Mouse (Mus musculus) lung, embryonic 15.5 days (tissue): ENCODE data around the gene Pxn. TPM values are rescaled to one million over a fixed set of nuclear protein-coding genes. Genes with fewer than 3 reads are reported as not detected.

ENCODE experiments used
- ATAC-seq: fragments of 200-750 bp; cut with Nextera tagmentation; 2 replicates; pipeline ENCODE4 v1.8.0; 2017; ENCODE audit warnings: moderate number of reproducible peaks, borderline replicate concordance; ENCODE audit not compliant: low FRiP score, low TSS enrichment; ENCODE audit errors: extremely low read depth
- H3K27ac ChIP-seq: fragments of 300-500 bp; sonication (generic); 2 replicates; pipeline ENCODE4 v1.5.1; 2015; ENCODE audit warnings: moderate library complexity, mild to moderate bottlenecking, inconsistent platforms
- H3K27me3 ChIP-seq: fragments of 300-500 bp; sonication (generic); 2 replicates; pipeline ENCODE4 v1.6.1; 2015; ENCODE audit warnings: inconsistent platforms
- H3K36me3 ChIP-seq: fragments of 300-500 bp; sonication (generic); 2 replicates; pipeline ENCODE4 v1.6.1; 2015; ENCODE audit warnings: inconsistent platforms
- H3K4me1 ChIP-seq: fragments of 300-500 bp; sonication (generic); 2 replicates; pipeline ENCODE4 v1.6.1; 2015; ENCODE audit warnings: inconsistent platforms
- H3K4me2 ChIP-seq: fragments of 300-500 bp; sonication (generic); 2 replicates; pipeline ENCODE4 v1.6.1; 2015; ENCODE audit warnings: inconsistent platforms, mild to moderate bottlenecking, moderate library complexity
- H3K4me3 ChIP-seq: fragments of 300-500 bp; sonication (generic); 2 replicates; pipeline ENCODE4 v1.5.1; 2015; ENCODE audit warnings: mild to moderate bottlenecking, inconsistent platforms
- H3K9ac ChIP-seq: fragments of 300-500 bp; sonication (generic); 2 replicates; pipeline ENCODE4 v1.6.1; 2015; ENCODE audit warnings: inconsistent platforms
- H3K9me3 ChIP-seq: fragments of 300-500 bp; sonication (generic); 2 replicates; pipeline ENCODE4 v1.6.1; 2016; ENCODE audit warnings: inconsistent platforms
- WGBS: fragments of 180-500 bp; shearing (Covaris S2); methylation state at CpG from one replicate; pipeline ENCODE4 v1.1.7; 2015; 5-methylcytosine and 5-hydroxymethylcytosine counted together
- polyA plus RNA-seq: library from polyadenylated mRNA; unstranded; fragments of >200 nt; fragmentation: Nextera tagmentation; extraction: Ambion mirVana; gene quantifications from 2 replicates; pipeline ENCODE4 v1.2.1, GENCODE M21; 2015

Pxn gene
- polyA plus RNA-seq, 1 experiment from 2014 or later = 58.6 TPM

DNA sequence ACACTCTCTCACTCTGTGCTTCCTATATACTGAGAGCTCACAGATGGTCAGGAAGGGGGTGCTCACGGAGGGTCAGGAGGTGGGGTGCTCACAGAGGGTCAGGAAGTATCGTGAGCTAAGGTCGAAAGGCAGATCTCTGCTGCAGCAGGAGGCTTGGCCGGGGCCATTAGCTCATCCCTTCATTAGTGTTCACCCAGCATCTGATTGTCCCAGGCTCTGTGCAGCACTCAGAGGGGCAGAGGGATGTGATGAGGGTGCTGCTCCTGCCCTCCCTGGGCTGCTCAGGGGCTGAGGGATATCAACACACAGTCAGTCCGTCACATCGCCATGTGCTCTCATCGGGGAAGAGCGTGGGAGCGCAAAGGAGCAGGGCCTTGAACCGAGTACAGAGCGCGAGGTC is 18.0 kb downstream of the Pxn start:
- Histone ChIP-seq H3K4me2 (peak overlapping the region; percentile 36), H3K4me1 (peaks cover 86% of the 10 kb centered on the region), H3K27ac (peak overlapping the region; percentile 78), H3K9ac (no peak overlapping the region), H3K9me3 (no peaks in the 10 kb centered on the region), H3K4me3 (no peak overlapping the region), H3K36me3 (no peaks in the 10 kb centered on the region), H3K27me3 (no peaks in the 10 kb centered on the region)
- no peak for ATAC-seq
- 34% methylated on average over 12 of the region's 12 CpGs for WGBS

DNA sequence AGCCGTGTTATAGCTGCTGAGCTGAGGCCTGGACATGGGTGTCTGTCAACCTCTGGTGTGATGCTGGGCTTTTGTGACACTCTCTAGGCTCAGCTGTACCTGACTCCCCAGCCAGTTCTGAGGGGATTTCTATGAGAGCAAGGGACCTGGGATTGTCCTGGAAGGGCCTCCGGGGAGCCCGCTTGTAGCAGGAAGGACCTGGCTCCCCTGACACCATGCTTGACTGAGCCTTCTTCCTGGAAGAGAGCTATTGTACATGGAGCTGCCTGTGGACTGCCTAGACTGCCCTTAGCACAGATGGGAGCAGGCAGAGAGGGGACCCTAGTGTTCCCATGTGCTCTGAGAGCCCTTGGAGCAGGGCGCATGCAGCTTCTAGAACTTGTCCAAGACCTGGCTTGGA is 18.9 kb downstream of the Pxn start:
- H3K36me3 ChIP-seq = no peaks in the 10 kb centered on the region
- no peaks in the 10 kb centered on the region for H3K27me3 ChIP-seq
- H3K27ac ChIP-seq = no peak overlapping the region
- no peak overlapping the region for H3K4me3 ChIP-seq
- no peaks in the 10 kb centered on the region for H3K9me3 ChIP-seq
- no peak overlapping the region for H3K4me2 ChIP-seq
- H3K9ac ChIP-seq = 0 out of 2 replicates have a peak overlapping the region, but pooled peaks have one; percentile 3
- peaks cover 89% of the 10 kb centered on the region for H3K4me1 ChIP-seq
- WGBS = 88% methylated on average over 4 of the region's 4 CpGs
- ATAC-seq = no peak

DNA sequence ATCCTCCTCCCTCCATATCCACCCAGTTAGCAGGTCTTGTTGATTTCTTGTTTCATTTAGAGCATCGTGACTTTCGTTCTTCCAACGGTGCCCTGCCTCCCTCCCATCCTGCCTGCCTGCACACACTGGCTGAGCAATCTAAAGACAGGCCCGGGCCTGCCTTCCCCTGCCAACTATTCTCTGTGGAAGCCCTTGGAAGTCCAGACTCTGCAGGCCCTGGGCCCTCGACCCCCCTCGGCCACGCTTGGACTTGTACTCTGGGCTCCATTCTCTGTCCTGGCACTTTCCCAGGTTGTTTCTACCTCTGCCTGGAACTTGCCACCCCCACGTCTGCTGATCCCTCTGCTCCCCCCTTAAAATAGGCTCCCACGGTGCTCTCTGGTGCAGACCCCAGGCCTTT is 19.5 kb downstream of the Pxn start:
- Histone ChIP-seq H3K27me3 (no peaks in the 10 kb centered on the region), H3K9ac (0 out of 2 replicates have a peak overlapping the region, but pooled peaks have one; percentile 3), H3K9me3 (no peaks in the 10 kb centered on the region), H3K36me3 (no peaks in the 10 kb centered on the region), H3K4me3 (no peak overlapping the region), H3K4me1 (peaks cover 89% of the 10 kb centered on the region), H3K27ac (peak overlapping the region; percentile 11; the same call in 1 of the 2 replicates), H3K4me2 (no peak overlapping the region)
- 79% methylated on average over 9 of the region's 9 CpGs for WGBS
- ATAC-seq = no peak

DNA sequence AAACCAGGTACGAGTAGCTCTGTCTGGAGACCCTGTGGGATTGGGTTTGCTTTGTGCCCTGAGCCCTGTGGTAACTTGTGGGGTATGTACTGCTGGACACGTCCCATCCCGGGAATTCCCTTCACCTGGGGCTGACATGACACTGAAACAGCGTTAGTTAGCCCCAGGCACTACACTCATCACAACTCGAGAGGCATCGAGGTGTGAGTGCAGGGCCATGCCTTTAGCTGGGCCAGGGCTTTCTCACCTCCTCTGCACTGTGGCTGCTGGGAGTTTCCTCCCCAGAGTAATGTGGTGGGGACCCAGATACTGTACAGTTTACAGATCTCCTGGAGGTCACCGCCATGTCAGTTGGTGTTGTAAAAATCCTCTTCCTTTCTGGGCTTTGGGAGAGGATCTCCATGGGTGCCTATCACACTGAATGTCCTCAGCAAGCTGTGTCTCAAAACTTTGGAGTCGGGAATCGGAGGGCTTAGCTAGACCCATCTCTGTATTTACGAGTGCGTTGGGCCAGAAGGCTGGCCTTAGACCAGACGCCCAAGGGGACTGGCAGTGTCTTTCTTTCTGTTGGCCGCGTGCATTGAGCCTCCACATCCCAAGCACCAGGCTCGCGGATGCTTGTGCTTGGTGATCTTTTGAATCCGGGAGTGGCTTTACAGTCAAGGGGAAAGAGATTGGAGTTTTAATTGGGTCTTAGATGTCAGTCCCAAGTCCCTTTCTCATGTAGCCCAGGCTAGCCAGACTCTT is 20.2 kb downstream of the Pxn start:
- Histone ChIP-seq H3K4me3 (no peak overlapping the region), H3K9me3 (no peaks in the 10 kb centered on the region), H3K9ac (no peak overlapping the region), H3K36me3 (no peaks in the 10 kb centered on the region), H3K4me2 (no peak overlapping the region), H3K27me3 (no peaks in the 10 kb centered on the region), H3K4me1 (peaks cover 90% of the 10 kb centered on the region), H3K27ac (no peak overlapping the region)
- ATAC-seq = no peak
- 85% methylated on average over 17 of the region's 17 CpGs for WGBS

DNA sequence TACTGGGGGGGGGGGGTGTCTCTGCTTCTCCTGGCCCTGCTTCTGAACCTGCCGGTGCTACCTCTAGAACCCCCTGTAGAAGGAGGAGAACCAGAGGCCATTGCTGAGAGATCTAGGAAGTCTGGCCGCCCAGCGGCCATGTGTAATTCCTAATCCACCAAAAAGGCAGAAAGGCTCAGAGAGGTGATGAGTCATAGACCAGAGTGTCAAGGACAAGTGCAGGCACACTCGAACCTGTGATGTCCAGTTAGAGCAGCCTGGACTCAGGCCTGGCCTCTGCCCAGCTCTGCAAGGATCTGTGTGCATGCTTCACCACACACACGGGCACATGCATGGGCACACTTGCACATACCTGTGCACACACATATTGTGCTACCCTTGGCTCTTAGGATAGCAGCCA is 21.7 kb downstream of the Pxn start:
- no peaks in the 10 kb centered on the region for H3K36me3 ChIP-seq
- H3K27ac ChIP-seq = no peak overlapping the region
- H3K9me3 ChIP-seq = no peaks in the 10 kb centered on the region
- H3K4me1 ChIP-seq = peaks cover 90% of the 10 kb centered on the region
- no peak overlapping the region for H3K4me3 ChIP-seq
- WGBS = 79% methylated on average over 5 of the region's 5 CpGs
- H3K27me3 ChIP-seq = no peaks in the 10 kb centered on the region
- H3K4me2 ChIP-seq = no peak overlapping the region
- no peak for ATAC-seq
- no peak overlapping the region for H3K9ac ChIP-seq

DNA sequence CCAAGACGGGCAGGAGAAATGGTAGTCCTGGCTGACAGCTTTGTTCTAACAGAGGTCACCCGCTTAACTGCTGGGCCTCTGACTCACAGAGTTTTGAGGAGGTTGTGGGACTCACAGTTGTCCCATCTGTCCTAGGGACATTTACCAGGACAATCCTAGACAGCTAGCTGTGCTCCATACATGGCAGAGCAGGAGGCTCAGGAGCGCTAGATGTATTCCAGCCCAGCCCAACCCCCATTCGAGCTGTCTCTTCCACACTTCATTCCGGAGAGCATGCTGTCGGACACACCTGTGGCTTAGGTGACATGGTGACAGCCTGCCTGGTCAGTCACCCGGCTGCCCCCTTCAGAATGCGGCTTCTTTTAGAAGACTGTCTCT is 22.9 kb downstream of the Pxn start:
- Histone ChIP-seq H3K36me3 (no peaks in the 10 kb centered on the region), H3K4me2 (peak overlapping the region; percentile 29), H3K9ac (no peak overlapping the region), H3K27me3 (no peaks in the 10 kb centered on the region), H3K4me1 (peaks cover 90% of the 10 kb centered on the region), H3K9me3 (no peaks in the 10 kb centered on the region), H3K27ac (peak overlapping the region; percentile 94), H3K4me3 (no peak overlapping the region)
- WGBS = 22% methylated on average over 8 of the region's 8 CpGs
- no peak; the same call in 1 of the 2 replicates for ATAC-seq

DNA sequence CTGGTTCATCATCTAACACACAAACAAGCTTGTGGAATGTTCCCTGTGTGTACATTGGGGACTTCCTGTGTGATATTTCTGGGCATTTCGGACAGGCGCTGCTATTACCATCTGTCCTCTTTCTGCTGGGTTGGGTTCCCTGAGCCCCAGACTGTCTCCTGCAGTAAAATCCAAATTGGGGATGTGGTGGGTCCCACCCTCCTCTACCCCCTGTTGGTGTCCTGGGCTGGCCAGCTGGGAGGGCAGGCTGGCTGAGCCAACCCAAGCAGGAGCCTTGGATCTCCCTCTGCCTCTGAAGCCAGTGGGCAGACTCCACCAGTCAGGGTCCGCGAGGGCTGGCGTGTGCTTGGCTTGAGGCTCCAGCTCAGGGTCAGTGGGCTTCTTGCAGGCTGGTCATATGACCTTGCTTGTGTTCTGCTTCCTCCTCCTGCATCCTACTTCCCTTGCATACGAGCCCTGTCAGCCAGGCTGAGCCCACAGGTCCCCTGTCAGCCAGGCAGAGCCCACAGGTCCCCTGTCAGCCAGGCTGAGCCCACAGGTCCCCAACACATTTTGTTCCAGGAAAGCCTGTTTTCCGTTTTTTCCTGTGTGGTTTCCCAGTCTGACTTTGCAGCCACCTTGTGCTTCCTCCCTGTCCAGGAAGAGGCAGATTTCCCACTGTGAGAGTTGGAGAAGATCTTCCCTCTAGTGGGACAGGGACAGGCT is 23.4 kb downstream of the Pxn start:
- H3K4me1 ChIP-seq = peaks cover 90% of the 10 kb centered on the region
- WGBS = 30% methylated on average over 7 of the region's 7 CpGs
- H3K4me2 ChIP-seq = peak overlapping the region; percentile 29
- H3K27ac ChIP-seq = peak overlapping the region; percentile 94
- H3K27me3 ChIP-seq = no peaks in the 10 kb centered on the region
- no peak overlapping the region for H3K4me3 ChIP-seq
- no peaks in the 10 kb centered on the region for H3K36me3 ChIP-seq
- H3K9me3 ChIP-seq = no peaks in the 10 kb centered on the region
- no peak overlapping the region for H3K9ac ChIP-seq
- ATAC-seq = no peak; the same call in 1 of the 2 replicates

DNA sequence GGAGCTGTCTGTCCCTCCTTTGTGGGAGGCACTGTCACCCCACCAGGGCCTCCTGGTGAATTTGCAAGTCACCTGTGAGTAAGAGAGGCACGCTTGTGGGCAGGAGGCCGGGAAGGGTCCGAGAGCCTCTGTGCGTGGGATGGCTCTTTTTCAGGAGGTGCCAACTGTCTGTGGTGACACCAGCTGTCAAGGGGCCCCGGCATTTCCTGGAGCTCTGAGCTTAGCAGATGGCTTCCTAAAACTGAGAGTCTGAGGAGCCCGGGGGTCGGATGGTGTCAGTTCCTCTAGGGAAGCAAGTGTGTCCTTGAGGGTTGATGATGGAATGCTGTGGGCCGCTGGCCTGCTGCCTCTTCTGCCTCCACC is 24.0 kb downstream of the Pxn start:
- Histone ChIP-seq H3K4me3 (no peak overlapping the region), H3K9ac (no peak overlapping the region), H3K4me1 (peaks cover 90% of the 10 kb centered on the region), H3K36me3 (no peaks in the 10 kb centered on the region), H3K4me2 (peak overlapping the region; percentile 29; the same call in 1 of the 2 replicates), H3K27me3 (no peaks in the 10 kb centered on the region), H3K9me3 (no peaks in the 10 kb centered on the region), H3K27ac (peak overlapping the region; percentile 94)
- no peak for ATAC-seq
- WGBS = 28% methylated on average over 8 of the region's 8 CpGs

DNA sequence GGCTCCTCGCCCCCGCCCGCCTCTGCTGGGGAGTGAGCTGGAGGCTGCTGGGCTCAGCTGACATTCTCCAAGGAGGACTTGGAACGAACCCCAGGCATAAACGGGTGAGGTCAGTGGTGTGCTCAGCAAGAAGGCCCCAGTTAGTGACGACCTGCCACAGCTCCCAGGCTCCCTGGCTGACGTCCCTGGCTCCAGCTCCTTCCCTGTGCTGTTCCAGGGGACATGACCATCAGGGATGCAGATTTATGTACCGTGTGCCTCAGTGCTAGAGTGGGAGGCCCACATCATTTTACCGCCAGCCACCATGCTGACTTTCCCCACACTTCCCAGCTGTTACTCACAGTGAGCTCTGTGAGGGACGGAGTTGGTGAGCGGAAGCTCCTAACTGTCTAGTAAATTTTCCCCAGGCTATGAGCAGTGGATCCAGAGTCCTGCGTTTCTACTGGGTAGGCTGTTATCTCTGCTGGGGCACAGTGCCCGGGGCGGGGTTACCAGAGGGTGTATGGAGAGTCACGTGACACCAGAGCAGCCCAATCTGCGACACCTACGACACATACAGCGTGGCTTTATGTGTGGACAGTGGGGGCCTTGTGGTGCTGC is 25.3 kb downstream of the Pxn start:
- WGBS = 16% methylated on average over 18 of the region's 18 CpGs
- Histone ChIP-seq H3K9me3 (no peaks in the 10 kb centered on the region), H3K27me3 (no peaks in the 10 kb centered on the region), H3K27ac (peak overlapping the region; percentile 94), H3K4me2 (peak overlapping the region; percentile 28), H3K4me3 (no peak overlapping the region), H3K9ac (0 out of 2 replicates have a peak overlapping the region, but pooled peaks have one; percentile 17), H3K4me1 (peaks cover 83% of the 10 kb centered on the region), H3K36me3 (no peaks in the 10 kb centered on the region)
- ATAC-seq = peak; percentile 83

DNA sequence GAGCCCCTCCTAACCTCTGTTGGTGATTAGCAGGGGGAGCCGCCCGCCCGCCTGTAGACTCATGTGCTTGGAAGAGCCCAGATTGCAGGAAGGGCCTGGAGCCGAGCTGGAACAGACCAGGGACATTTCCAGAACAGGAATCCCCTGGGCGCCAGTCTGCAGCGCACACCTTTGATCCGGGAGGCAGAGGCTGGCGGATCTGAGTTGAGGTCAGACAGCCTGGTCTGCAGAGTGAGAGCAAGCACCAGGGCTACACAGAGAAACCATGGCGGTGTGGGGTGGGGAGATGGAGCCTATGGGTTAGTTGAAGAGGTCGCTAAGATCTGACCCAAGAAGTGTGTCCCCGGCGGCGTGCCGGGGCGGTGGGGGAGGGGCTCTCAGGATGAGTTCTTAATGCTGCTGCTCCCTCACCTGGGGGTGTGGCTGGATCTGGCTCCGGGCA is 27.8 kb downstream of the Pxn start:
- peaks cover 85% of the 10 kb centered on the region for H3K4me1 ChIP-seq
- peak overlapping the region; percentile 52 for H3K27ac ChIP-seq
- H3K27me3 ChIP-seq = no peaks in the 10 kb centered on the region
- H3K36me3 ChIP-seq = no peaks in the 10 kb centered on the region
- H3K4me2 ChIP-seq = peak overlapping the region; percentile 18
- H3K4me3 ChIP-seq = no peak overlapping the region
- no peak for ATAC-seq
- H3K9me3 ChIP-seq = no peaks in the 10 kb centered on the region
- WGBS = 18% methylated on average over 16 of the region's 16 CpGs
- H3K9ac ChIP-seq = no peak overlapping the region

DNA sequence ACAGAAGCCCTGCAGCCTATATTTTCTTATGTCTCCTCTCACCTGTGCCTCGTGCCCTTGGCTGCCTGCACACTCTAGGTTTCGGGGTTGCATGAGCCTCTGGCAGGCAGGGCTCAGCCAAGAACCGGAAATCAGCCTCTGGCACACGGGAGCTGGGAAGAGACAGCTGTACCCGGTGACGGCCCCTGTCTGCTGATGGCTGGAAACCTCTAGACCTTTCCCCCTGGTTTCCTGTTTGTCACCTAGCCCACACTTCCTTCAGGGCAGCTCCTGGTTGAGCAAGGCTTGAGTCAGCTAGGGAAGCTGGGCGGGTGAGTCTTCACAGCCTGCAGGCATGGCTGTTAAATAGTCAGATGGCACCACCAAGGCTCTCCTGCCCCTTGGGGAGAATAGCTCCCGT is 28.4 kb downstream of the Pxn start:
- no peak for ATAC-seq
- Histone ChIP-seq H3K4me1 (peaks cover 81% of the 10 kb centered on the region), H3K36me3 (no peaks in the 10 kb centered on the region), H3K27ac (peak overlapping the region; percentile 52), H3K9me3 (no peaks in the 10 kb centered on the region), H3K4me2 (peak overlapping the region; percentile 18), H3K27me3 (no peaks in the 10 kb centered on the region), H3K9ac (no peak overlapping the region), H3K4me3 (no peak overlapping the region)
- 19% methylated on average over 8 of the region's 8 CpGs for WGBS

DNA sequence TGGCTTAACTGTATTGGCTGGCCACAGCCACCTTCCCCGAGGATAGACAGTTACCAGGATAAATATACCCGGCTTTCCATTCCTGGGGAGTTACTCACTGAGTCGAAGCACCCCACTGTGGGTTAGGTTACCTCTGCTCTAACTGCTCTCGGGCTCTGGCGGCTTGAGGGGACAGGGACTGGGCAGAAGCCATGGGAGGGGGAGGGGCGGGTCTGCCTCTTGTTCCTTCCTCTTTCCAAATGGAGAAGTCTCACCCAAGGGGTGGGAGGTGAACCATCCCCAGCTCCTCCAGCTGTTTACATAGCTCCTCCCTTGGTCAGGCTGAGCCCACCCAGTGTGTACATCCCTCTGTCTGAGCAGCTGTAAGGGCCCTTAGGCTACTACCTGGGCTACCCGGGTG is 29.2 kb downstream of the Pxn start:
- Histone ChIP-seq H3K4me3 (no peak overlapping the region), H3K36me3 (no peaks in the 10 kb centered on the region), H3K27me3 (no peaks in the 10 kb centered on the region), H3K4me1 (peaks cover 73% of the 10 kb centered on the region), H3K9ac (no peak overlapping the region), H3K9me3 (no peaks in the 10 kb centered on the region), H3K27ac (peak overlapping the region; percentile 52), H3K4me2 (no peak overlapping the region; the same call in 1 of the 2 replicates)
- WGBS = 13% methylated on average over 7 of the region's 7 CpGs
- ATAC-seq = no peak
